Mouse (Mus musculus) heart, adult 18-20 months (tissue): ENCODE results near the gene Rbp7. TPM values are rescaled to one million over a fixed set of nuclear protein-coding genes. Genes with fewer than 3 reads are reported as not detected.
"Not testable (repeated sequence)": the region's sequence is repeated elsewhere in the genome, so short reads cannot be mapped to it uniquely, and the experiment has no call there.

Source experiments
- DNase-seq, 2 experiments: peaks; one replicate each; pipeline ENCODE4 v3.0.0; 2021 to 2022; ENCODE audit warnings: mixed read lengths in 1 of 2
- long read RNA-seq, 2 experiments: library from polyadenylated mRNA; stranded (forward); transcript quantifications; one replicate each; pipeline ENCODE4 v2.0.0; 2021
- total RNA-seq, 2 experiments: library from RNA; stranded (reverse); gene quantifications; 2 replicates each; pipeline ENCODE4 v1.2.3; 2021

The Rbp7 gene
- 10 to 100 TPM; 63.9 to 85.7 TPM for total RNA-seq
- long read RNA-seq, experiment 1, transcript Rbp7-201 (4 exons, 619 nt) = major isoform, 98 of 101 reads
- long read RNA-seq, experiment 1, partial matches to known transcripts = 2 of 101 reads
- long read RNA-seq, experiment 1, other reads (novel, unspliced or antisense) = 1 of 101 reads
- long read RNA-seq, experiment 2, transcript Rbp7-201 (4 exons, 619 nt) = major isoform, 92 of 95 reads
- long read RNA-seq, experiment 2, partial matches to known transcripts = 0 of 95 reads
- long read RNA-seq, experiment 2, other reads (novel, unspliced or antisense) = 3 of 95 reads

GRCm38 (mm10) chr4:149454879-149455278 lies at the start of gene Rbp7:
TSS of gene Rbp7 (minus strand) at chr4:149454978.
- DNase-seq = peak in 1 of 2 experiments; percentile 76

DNA sequence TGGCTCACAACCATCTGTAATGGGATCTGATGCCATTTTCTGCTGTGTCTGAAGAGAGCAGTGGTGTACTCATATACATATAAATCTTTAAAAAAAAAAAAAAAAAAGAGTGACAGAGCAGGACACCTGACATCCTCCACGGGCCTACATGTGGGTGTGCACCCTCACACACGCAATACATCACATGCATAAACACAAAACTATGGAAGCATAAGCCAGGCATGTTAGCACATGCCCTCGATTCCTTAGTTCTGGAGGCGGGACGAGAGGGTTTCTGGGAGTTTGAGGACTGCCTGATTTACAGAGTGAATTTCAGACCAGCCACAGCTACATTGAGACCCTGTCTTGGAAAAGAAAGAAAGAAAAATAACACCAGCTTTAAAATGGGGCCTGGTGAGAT lies 49.6 kb upstream of the Rbp7 start:
- no peak for DNase-seq

DNA sequence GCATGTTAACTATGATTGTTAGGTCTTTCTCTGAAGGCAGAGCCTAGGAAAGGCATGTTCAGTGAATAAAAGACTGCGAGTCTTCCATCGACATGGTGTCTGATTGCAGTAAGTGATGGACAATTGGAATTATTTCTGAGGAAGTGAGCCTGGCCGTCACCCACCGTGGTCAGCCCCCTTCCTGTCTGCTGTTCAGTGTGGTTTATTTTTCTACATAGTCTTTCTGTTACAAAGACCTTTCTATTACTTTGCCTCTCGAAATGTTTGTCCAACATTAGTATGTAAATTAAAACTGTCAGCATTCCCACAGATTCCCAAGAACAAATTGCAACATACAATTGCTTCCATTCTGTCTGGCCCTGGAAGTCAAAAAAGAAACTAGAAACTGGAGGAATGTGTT lies 45.0 kb upstream of the Rbp7 start:
- DNase-seq = no peak

- no peak for DNase-seq
These were observed 44.1 kb upstream of the Rbp7 start for GRCm38 (mm10) chr4:149498901-149499300.

GRCm38 (mm10) chr4:149496612-149497011 lies 41.8 kb upstream of the Rbp7 start:
- no peak for DNase-seq

- DNase-seq = no peak
These were observed 36.4 kb upstream of the Rbp7 start for GRCm38 (mm10) chr4:149491151-149491550.

DNA sequence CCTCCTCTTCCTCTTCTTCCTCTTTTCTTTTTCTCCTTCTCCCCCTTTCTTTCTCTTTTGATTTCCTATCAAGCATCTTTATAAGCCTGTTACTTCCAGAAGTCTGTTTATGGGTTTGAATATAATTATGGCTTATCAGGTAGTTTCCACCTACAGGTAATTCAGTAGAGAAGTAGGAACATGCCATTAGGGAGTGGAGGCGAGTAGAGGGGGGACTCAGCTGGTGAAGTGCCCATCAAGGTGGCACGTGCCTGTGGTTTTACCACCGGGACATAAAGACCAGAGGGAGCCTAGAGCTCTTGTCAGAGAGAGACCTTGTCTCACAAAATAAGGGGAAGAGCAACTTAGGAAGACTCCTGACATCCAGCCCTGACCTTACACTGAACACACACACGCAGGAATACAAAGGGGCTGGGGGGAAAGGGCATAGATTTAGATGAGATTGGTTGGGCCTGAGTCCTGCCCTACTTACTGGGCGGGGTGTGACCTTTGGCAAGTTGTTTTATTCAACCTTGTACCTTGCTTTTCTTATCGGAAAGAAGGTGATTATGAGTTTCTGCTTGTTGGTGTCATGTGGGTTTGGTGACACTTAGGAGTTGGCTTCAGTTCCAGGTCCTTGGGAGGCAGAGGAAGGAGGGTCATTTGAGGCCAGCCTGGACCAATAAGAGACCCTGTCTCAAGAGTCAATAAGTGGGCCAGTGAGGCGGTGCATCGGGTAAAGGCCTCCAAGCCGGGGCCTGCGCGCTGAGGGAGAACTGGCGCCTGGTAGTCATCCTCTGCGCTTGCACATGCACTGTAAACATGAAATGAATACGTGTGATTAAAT lies 34.9 kb upstream of the Rbp7 start:
- DNase-seq = peak; percentile 71 to 79

DNA sequence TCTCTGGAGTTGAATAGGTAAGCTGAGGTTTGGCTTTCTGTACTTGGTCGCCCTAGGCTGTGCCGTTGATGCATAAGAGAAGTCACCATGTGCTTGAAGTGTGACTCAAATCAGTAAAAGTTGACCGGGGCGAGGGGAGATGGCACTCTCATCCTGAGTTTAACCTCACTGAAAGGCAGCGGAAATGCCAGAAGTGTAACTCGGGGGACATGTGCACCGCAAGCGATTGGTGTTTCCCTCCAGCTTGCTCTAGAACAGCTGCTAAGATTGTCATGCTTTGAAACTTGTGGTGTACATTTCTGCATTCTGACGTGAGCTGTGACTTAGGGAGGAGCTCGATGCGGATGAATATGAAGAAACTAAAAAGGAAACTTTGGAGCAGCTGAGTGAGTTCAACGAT lies 33.0 kb upstream of the Rbp7 start:
- peak in 1 of 2 experiments; percentile 20 for DNase-seq

GRCm38 (mm10) chr4:149485825-149486206 lies 31.0 kb upstream of the Rbp7 start:
- peak; percentile 38 to 65 for DNase-seq

- peak; percentile 94 to 96 for DNase-seq
These were observed 30.5 kb upstream of the Rbp7 start, which contains the start of the genes Nmnat1 and Lzic for GRCm38 (mm10) chr4:149485053-149485824. TSS of gene Nmnat1 (minus strand) at chr4:149485202. TSS of gene Lzic (plus strand) at chr4:149485229.

DNA sequence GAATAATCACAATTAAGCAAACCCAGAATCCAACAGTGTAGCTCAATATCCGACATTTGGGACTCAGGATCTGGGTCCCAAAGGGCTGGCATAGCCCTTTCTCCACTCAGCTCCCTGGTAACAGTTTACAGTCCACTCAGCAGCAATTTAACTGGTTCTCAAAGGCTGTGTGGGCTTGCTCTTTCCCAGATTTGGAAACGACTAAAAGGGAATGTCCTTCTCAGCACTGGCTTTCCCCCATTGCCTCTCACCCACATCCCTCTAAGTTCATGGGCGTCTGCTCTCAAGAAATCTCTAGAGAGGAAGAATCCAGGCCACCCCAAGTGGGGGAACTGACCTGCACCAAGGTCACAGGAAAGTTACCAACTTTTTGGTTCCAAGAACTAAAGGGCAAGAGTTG lies 29.8 kb upstream of the Rbp7 start:
- no peak for DNase-seq

DNA sequence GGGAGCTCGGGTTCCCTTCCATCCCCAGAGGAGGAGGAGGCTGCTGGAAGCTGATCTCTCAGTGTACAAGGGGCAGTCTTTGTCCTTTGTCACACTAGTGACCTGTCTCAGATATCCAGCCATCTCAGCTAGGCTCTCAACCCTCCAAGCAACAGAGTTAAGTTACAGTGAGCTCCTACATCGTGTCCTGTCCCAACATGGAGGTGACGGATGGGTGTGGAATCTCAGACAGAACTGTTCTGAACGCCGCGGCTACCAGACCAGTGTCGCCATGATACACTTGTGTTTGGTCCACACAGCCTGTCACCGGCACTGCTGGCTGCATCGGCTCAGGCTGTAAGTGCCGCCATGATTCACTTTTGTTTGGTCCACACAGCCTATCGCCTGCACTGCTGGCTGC lies 22.3 kb upstream of the Rbp7 start, which contains the start of gene Tmem274:
Tmem274 (plus strand) TSS at position 301 of the 400 bp plus-strand sequence.
- no peak for DNase-seq

DNA sequence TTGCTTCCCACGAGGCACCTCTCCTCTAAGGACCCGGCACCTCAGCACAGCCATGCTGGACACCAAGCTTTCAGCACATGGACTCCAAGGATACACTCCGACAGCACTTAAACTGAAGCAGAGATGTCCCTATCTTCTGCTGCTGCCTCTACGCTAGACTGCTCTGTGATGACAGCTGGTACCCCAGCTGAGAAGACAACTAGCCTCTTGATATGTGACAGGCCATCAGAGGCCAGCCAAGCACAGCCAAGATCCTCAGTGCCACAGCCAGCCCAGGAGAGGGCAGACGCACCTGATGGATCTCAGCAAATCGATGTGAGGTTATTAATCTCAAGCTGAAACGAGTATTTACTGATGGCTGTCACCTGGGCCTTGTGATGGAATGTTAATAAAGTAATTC lies 20.3 kb upstream of the Rbp7 start:
- DNase-seq = no peak

- DNase-seq = no peak
These were observed 14.8 kb upstream of the Rbp7 start for GRCm38 (mm10) chr4:149469557-149469956.

- no peak for DNase-seq
These were observed 8.7 kb upstream of the Rbp7 start for GRCm38 (mm10) chr4:149463435-149463950.

GRCm38 (mm10) chr4:149462305-149462971 lies 7.7 kb upstream of the Rbp7 start:
- DNase-seq = no peak

GRCm38 (mm10) chr4:149461579-149462304 lies 7.0 kb upstream of the Rbp7 start:
- DNase-seq = peak; percentile 51 to 71

DNA sequence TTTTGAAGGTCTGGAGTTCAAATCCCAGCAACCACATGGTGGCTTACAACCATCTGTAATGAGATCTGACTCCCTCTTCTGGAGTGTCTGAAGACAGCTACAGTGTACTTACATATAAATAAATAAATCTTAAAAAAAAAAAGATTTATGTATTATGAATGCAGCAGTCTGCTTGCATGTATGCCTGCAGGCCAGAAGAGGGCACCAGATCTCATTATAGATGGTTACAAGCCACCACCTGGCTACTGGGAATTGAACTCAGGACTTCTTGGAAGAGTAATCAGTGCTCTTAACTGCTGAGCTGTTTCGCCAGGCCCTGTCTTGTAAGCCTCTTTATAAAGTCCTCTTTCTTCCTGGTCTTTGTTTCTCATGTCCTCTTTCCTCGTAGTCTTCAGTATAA lies 5.7 kb upstream of the Rbp7 start:
- not testable (repeated sequence) for DNase-seq

GRCm38 (mm10) chr4:149459425-149459824 lies 4.6 kb upstream of the Rbp7 start:
- no peak for DNase-seq

DNA sequence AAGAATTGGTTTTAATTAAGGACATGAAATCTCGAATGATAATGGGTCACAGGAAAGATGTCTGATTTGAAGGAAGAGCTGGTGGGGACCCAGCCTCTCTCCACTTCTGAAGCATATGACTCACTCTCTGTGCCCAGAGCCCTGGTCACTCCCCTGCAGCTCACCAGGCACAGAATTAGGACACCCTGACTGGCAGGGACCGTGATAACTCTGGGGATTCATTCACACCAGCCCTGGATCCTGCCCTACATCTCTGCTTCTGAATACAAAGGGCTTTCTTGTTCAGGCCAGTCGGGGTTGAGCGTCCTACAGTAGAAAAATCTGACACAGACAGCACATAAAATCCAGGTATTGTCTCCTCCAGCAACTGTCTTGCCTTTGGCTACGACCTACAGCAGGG lies 3.7 kb upstream of the Rbp7 start:
- DNase-seq = peak in 1 of 2 experiments; percentile 19
